Mouse (Mus musculus) spleen, postnatal 14 days (tissue): ENCODE results near the gene Immp2l.
"Not testable (repeated sequence)": the region's sequence is repeated elsewhere in the genome, so short reads cannot be mapped to it uniquely, and the experiment has no call there.

Experiments used
- DNase-seq, 2 experiments: peaks; one replicate each; pipeline ENCODE4 v3.0.0; 2021 to 2022; ENCODE audit warnings: low spot score in 2 of 2

Immp2l gene

DNA sequence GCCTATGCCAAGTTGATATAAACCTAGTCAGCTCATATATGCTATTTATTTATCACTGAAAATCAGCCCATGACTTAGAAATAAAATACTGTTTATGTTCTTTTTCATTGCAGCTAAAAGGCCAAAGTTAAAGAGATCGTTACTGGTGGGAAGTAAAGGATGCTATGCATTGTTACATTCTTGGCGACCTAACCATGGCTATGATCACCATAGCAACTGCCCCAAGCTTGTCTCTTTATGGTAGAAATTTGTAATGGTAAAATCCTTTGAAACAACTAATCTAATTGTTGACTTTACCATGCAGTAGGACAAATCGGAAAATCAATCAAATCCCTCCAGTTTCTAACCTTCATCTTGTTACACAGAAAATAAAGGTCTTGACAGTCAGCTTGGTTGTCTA lies 644.4 kb downstream of the Immp2l start:
- DNase-seq: no peak

DNA sequence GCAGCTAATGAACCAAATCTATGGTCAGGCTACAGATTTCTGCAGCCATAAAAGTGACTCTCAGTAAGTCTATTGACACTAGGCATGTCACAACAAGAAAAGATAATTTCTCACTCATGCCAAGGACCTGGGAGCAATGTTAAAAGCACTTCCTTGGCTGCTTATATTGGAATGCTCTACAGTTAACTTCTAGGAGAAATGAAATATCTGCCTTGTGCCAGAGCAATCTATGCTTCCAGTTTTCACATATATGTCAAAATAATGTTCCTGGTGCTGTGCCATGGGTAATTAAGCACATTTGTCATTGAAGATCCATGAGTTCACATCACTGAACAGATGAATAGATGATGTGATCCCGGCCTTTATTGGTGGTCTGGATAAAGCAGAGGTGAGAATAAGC lies 645.6 kb downstream of the Immp2l start:
- DNase-seq: no peak

DNA sequence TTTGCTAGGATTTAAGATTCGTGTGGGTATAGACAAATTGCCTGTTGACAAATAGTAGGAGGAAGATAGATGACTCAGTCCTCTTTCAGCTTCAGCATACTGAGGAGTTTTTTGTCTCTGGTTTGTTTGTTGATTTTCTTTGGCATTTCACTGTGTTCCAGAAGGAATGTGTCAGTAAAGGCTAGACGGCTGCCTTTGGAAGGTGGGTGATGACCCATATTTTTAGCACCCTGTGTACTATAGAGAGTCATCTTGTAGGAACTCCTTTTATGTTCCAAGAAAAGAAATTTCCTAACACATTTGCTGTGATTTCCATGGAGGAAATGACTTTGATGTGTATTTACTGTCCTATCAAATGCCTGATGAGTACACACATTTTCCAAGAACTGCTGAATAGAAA lies 651.0 kb downstream of the Immp2l start:
- DNase-seq: no peak

DNA sequence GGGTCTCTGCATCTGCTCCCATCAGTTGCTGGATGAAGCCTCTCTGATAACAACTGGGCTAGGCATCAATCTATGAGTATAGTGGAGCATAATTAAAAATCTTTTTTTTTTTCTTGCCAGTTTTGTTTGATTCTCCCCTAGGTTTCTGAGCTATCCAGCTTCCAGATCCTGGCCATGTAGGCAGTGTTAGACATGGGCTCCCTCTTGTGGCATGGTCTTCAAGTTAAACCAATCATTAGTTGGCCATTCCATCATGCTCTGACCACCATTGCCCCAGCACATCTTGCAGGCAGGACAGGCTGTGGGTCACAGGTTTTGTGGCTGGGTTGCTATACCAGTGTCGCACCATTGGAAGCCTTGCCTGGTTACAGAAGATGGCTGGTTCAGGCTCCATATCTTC lies 656.3 kb downstream of the Immp2l start:
- no peak for DNase-seq

DNA sequence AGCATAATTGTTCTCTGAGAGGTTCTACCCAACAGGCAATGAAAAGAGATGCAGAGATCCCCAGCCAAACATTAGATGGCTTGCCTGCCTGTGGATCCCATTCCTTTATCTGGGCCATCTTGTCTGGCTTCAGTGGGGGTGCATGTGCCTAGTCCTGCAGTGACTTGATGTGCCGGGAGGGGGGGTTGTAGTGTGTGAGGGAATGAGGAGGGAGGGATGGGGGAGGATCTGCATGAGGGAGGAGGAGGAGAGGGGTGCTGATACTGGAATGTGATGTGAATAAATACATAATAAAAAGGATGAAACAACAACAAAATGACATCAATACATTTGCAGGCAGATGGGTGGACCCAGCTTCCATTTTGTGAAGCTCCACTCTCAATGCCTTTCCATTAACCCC lies 658.3 kb downstream of the Immp2l start:
- no peak for DNase-seq

DNA sequence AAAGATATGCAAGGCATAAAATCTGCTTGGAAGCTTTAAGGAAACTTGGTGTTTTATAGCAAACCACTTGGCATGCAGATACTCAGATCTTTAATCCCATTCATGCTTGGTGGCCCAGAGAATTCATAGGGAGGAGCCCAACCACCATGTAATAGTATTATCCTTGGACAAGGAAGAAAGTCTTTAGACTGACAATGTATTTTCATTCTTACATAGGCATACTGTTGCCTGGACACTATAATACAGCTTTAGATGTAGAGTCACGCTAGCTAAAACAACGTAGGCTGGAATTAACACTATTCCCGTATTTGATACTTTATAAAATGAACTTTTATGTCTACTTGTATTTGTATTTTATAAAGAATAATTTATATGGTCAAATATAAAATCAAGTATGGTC lies 665.9 kb downstream of the Immp2l start:
- no peak for DNase-seq

DNA sequence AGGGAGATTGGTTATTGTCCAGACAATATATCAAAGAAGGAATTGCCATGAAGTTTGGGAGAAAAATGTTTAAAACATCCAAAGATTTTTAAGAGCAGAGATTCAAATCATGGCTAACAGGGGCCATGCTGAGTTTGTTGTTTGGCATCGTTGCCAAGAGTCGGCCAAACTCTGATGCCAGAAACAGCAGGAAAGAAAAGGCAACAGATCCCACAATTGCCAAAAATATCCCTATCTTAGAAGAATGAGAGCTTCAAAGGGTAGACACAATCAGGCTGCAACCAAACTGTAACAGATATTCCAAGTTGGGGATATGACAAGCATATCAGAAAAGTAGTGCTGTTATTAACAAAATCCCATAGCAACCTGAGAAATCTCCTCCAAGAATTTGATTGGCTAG lies 686.7 kb downstream of the Immp2l start:
- DNase-seq: no peak

DNA sequence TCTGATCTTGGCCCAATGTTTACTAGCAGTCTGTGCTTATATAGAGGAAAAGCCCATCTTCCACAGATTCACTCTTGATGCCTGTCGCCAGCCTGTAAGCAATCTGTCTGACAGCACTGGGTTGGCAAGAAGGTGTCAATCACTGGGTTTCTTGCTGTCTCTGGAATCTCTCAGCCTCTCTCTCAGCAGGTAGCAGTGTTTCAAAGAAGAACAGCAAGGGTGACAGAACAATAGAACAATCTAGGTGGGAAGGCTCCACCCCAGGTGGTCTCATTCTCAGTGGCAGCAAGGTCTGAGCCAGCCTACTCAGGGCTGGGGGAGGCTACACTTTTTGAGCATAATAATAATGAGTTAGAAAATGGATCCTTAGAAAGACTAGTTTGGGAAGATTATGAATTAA lies 693.1 kb downstream of the Immp2l start:
- no peak for DNase-seq

DNA sequence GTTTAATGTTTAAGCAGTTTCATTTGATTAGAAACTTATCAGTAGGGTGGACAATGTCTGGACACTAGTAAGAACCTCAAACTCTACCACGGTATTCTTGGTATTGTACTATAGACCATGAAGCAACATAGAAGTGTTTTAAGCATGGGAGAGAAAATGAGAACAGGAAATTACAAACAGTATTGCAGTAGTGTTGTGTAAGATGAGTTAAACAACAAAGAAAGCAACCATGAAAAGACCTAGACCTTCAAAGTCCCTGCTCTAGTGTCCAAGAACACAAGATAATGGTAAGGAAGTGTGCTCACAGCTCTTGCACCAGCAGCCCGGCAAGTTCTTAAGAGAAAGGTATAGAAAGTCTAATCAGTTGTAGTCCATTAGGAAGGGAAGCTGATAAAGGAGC lies 700.7 kb downstream of the Immp2l start:
- DNase-seq: no peak

DNA sequence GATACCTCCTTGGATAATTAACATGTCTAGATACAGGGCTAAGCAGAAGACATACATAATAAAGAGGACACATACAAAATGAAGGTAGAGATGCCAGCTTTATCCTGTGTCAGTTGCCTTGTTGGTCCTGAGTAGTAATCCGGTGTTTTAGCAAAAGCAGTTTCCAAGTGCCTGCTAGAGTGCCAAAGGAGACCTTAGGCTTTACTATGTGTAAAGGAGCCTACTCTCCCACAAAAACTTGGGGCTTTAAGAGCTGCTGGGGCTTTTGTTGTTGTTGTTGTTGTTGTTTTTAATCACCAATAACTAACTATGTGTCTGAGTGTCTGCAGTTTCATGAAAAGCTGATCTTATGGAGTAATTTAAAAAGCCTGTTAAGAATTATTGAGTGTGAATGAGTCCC lies 702.8 kb downstream of the Immp2l start:
- no peak for DNase-seq

DNA sequence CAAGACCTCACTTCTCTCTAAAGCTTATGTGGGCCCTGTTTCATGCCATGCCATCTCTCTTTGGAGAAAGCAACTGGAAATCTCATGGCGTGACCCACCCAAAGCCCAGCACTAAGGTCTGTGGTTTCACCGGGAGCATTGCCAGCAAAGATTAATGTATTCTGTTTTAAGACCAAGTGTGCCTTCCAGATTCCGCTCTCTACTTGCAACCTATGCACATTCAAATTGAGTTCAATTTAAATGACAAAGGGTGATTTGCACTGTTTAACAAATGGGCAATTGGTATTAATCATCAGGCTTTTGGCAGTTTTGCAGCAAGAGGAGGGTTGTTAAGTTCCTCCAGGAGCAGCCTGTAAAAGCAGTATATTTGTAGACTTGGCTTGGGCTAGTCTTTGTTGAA lies 703.3 kb downstream of the Immp2l start:
- DNase-seq: no peak

DNA sequence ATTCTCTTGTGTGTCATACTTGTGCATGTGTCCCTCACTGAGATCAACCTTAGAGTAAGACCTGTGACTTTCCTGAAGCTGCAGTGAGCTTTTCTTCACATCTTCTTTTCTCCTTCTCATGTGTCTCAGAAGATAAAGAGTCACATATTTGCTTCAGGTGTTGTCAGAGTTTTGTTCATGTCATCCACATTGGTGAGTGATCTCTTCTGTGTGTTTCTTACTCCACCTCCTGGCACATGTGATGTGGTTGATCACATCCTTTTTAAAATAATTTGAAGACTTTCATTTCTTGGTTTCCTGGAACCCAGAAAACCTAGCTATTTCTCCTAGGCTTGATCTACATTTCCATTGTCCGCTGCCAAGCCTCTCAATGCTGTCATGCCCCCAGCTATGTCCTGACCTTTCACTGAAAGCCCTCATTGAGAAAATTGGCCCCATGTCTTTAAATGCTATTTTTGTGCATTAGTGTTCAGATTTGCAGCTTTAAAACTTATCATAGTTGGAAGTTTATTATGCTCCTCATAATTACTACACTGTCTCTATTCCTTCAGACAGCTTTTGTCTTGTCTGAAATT lies 704.0 kb downstream of the Immp2l start:
- DNase-seq: no peak

DNA sequence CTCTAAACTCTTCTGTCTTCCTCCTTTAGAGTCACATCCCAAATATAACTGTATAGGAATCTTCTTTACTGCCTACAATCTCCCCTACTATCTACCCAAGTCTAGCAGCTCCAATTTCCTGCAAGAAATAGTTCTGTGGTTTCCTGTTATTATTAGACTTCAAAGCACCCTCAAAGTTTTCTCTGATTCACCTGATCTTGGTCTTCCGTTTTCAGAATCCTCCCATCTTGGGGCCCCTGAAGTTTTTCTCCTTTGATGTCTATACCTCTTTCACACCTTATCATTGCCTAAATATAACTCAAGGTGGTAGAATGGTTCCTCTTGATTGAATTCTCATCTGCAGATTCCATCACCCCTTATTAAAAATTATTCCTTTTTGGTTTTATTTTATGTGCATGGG lies 704.6 kb downstream of the Immp2l start:
- DNase-seq: no peak

DNA sequence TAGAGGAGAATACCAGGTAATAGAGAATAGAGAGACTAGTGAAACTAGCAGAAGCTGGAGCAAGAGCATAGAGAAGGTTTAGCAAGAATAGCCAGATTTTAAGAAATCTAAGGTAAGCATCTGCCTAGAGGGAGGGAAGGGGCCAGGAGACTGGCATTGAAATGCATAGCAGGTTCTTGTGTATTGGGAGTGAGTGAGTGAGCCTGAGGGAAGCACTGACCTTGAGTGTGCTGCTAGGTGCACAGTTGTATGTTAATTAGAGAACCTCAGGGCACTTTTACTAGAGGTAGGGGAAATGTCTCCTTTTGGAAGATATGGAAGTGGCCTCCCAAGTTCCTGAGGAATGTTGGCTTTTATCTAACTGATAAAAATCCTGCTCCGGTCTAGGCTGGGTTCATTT lies 705.9 kb downstream of the Immp2l start:
- DNase-seq: no peak

DNA sequence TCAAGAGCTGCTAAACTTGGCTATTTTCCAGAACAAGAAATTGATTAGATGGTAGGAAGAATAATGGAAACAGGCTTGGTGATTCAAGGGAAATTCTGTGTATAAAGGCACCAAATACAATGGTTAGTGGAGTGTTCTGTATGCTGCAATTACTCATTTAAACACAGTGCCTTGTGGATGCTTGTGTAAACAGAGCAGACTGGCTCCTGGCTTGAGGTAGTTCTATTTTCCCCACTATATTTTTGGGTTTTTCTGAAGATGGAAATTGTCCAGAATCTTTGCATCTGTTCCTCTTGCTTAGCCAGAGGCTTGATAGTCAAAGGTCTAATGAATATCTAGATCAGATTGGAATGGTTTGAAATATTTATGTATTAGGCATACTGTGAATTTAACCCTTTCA lies 709.3 kb downstream of the Immp2l start:
- DNase-seq: no peak

DNA sequence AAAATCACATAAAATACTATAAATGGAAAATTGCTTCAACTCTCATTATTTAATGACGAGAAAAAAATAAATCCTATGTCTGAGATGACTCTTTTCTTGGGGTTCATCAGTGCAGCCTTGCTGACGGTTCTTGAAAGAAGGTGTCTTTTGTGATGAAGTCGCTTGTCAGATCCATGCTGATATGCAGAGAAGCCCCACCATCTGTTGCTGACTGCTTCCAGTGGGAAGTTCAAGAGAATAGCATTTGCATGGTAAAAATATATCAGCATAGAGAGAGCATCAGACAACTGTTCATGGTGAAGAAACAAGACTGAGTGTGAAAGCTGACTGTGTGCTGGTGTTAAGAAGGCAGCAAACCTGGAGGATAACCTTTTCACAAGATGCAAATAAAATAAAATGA lies 719.0 kb downstream of the Immp2l start:
- no peak for DNase-seq

DNA sequence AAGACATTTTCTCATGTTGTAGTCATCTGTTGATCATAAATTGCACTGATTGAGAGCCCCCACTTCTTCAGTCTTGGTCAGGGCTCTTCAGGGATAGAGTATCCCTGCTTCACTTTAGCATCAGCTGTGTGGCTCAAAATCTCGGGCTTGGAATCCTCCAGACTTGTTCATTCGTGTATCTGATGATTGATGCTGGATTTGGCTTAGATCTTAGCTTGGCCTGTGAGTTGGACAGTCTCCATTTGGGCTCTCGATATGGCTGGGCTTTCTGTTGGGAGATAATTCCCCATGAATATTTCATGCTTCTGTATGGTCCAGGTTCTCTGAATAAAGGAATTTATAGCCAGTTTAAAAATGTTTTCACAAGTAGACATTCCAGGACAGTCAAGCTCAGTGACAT lies 739.5 kb downstream of the Immp2l start:
- DNase-seq: no peak

DNA sequence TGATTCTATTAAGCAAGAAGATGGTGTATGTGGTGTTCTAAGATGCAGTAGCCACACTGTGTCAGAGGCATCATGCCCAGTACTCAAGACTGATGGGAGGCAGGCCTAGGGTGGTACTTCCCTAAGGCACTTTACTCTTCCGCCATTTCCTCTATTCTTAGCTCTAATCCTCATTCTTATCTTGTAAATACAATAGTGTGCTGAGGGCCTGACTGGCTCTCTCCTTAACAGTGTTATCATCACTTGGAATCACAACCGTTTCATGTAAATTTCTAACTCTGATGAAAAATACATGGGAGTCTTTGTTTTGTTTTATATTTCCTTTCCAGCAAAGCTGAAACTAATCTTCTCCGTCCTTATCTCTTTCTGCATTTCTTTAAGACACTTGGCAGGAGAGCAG lies 750.1 kb downstream of the Immp2l start:
- no peak for DNase-seq

DNA sequence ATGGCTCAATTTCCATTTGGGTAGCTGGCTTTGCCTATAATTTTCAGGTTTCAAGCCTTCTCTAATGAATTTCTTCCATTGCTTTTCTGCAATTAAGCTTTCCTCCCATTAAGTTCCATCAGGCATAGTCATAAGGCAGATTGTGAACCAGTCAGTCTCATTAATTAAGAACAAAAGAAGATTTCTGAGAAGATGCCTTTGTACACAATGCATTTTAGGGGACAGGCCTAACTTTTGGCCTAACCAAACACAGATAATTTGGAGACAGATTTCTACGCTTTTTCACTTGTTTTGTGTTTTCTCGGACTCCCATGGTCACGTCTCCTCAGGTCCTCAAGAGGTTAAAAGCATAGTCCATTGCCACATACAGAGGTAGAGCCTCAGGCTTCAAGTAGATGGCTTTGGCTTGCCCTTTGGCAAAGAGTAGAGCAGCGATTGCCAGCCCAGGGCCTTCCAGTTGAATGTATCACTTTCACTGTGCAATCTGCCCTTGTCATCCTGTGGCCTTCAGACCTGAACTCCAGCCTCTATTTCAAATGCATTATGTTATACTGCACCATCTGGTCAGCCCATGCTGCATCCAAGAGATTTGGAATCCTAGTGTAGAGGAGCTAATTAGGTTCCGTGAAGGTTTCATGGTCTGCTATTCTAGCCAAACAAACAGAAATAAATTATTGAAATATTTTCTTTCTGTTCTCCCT lies 750.9 kb downstream of the Immp2l start:
- DNase-seq: no peak

DNA sequence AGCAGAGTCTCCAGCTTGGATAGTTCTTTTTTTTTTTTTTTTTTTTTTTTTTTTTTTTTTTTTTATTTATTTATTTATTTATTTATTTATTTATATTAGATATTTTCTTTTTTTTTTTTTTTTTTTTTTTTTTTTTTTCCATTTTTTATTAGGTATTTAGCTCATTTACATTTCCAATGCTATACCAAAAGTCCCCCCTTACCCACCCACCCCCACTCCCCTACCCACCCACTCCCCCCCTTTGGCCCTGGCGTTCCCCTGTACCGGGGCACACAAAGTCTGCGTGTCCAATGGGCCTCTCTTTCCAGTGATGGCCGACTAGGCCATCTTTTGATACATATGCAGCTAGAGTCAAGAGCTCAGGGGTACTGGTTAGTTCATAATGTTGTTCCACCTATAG lies 753.9 kb downstream of the Immp2l start:
- DNase-seq: not testable (repeated sequence)

DNA sequence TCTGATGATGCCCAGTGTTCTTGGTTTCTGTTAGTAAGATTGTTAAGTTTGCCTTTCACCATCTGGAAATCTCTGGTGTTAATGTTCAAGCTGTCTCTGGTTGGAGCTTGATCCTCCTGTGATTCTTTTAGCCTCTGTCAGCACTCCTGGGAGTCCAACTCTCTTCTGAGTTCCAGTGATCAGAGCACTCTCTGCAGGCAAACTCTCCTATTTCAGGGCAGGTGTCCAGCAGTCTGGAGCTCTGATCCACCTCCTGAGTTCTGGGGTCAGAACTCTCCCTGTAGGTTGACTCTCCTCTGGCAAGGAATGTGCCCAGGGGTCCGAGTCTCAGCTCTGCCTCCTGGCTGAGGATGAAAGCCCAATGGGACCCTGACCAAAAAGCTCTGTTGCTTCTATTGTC lies 769.8 kb downstream of the Immp2l start:
- not testable (repeated sequence) for DNase-seq

DNA sequence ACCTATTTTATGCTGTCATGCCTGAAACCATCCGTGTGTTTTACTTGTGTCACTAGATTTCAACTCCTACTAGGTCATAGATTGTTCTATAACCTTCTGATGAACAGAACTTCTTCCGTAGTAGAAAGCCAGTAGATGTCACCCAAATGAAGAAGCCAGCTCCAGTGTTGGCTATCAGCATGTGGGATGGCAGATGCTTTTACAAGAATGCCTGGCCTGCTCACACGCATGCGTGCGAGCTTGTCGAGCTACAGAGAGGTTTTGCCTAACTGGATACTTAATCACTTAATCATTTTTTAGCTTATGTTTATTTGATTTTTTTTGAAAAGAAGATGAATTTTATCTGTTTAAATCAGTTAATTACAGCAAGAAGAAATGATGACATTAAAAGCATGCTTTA lies 805.6 kb downstream of the Immp2l start:
- no peak for DNase-seq

DNA sequence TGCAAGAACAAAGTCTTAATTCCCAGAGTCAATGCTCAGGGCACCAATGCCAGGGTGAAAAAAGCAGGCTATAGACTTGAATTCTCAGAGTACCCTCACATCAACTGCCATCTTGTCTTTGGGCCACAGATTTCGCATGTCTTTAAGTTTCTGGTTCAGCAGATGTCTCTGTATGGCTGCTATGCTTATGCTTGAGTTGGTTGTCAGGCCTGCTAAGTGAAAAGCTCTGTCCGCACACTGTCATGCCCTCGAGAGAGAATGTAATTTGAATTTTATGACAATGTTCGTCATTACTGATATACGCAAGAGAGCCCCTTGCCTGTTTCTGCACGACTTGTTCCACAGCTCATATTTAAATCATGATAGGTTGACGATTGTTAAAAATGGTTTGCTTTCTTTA lies 807.8 kb downstream of the Immp2l start:
- no peak for DNase-seq

DNA sequence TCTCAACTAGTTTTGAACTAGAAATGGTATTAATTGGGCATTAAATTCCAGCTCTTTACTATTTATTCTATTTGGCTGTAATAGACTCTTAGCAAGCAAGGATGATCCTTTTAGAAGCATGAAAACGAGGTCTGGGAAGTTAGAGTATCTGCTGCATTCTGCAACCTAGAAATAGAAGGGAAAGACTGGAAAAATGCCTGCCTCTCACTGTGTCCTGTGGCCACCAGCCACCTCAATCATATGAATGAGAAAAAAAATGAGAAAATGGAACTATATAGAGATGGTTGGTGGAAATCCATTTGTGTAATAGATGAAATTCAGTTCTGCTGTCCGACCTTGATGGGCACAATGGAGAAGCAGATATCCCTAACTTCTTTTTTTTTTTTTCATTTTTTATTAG lies 810.8 kb downstream of the Immp2l start:
- no peak for DNase-seq
